Mouse (Mus musculus) limb, embryonic 14.5 days (tissue): ENCODE results near the gene Mroh3. TPM values are rescaled to one million over a fixed set of nuclear protein-coding genes. Genes with fewer than 3 reads are reported as not detected.

Experiments used
- ATAC-seq: fragments of 200-750 bp; cut with Nextera tagmentation; 2 replicates; pipeline ENCODE4 v1.8.0; 2017; ENCODE audit warnings: low read depth, moderate number of reproducible peaks, moderate TSS enrichment; ENCODE audit not compliant: low FRiP score
- DNase-seq: peaks from one replicate; pipeline ENCODE4 v3.0.0-alpha.2; 2015; ENCODE audit warnings: low spot score
- H3K27ac ChIP-seq: fragments of 300-500 bp; sonication (generic); replicated peaks from 2 replicates; pipeline ENCODE4 v1.5.1; 2014; ENCODE audit warnings: low read depth, mild to moderate bottlenecking, low read length, moderate library complexity, mixed read lengths
- H3K27me3 ChIP-seq: fragments of 300-500 bp; sonication (generic); 2 replicates; pipeline ENCODE4 v1.6.1; 2014; ENCODE audit warnings: low read length, mixed read lengths; ENCODE audit not compliant: control insufficient read depth, insufficient read depth
- H3K36me3 ChIP-seq: fragments of 300-500 bp; sonication (generic); 2 replicates; pipeline ENCODE4 v1.6.1; 2014; ENCODE audit warnings: mild to moderate bottlenecking, low read length, moderate library complexity, mixed read lengths; ENCODE audit not compliant: control insufficient read depth, insufficient read depth
- H3K4me1 ChIP-seq: fragments of 300-500 bp; sonication (generic); 2 replicates; pipeline ENCODE4 v1.6.1; 2014; ENCODE audit warnings: antibody characterized with exemption, low read length, mixed read lengths; ENCODE audit not compliant: control insufficient read depth, insufficient read depth
- H3K4me2 ChIP-seq: fragments of 300-500 bp; sonication (generic); replicated peaks from 2 replicates; pipeline ENCODE4 v1.6.1; 2014; ENCODE audit warnings: low read depth, mild to moderate bottlenecking, low read length, moderate library complexity; ENCODE audit not compliant: severe bottlenecking
- H3K4me3 ChIP-seq: fragments of 300-500 bp; sonication (generic); replicated peaks from 2 replicates; pipeline ENCODE4 v1.5.1; 2014; ENCODE audit warnings: low read length
- H3K9ac ChIP-seq: fragments of 300-500 bp; sonication (generic); 2 replicates; pipeline ENCODE4 v1.6.1; 2014; ENCODE audit warnings: mild to moderate bottlenecking, low read depth, low read length, moderate library complexity; ENCODE audit not compliant: severe bottlenecking
- H3K9me3 ChIP-seq: fragments of 300-500 bp; sonication (generic); 2 replicates; pipeline ENCODE4 v1.6.1; 2016; ENCODE audit warnings: low read length; ENCODE audit not compliant: control insufficient read depth
- POLR2A ChIP-seq: fragments of 200-500 bp; IDR thresholded peaks from 2 replicates; pipeline ENCODE4 v1.8.0; 2012; ENCODE audit warnings: inconsistent platforms, mild to moderate bottlenecking, moderate library complexity, borderline replicate concordance; ENCODE audit not compliant: insufficient read depth, insufficient read length; ENCODE audit errors: extremely low read depth
- WGBS: fragments of 180-500 bp; shearing (Covaris S2); extraction: QIAGEN DNeasy Blood & Tissue Kit; methylation state at CpG from one replicate; pipeline ENCODE4 v1.1.7; 2014; 5-methylcytosine and 5-hydroxymethylcytosine counted together
- polyA plus RNA-seq, 2 experiments: library from polyadenylated mRNA; depleted of rRNA in 1 of 2; stranded (reverse) in 1 of 2; unstranded in 1 of 2; fragments of >200 nt; fragmentation: Nextera tagmentation in 1 of 2; extraction: Ambion mirVana in 1 of 2; gene quantifications; 2 replicates each; pipeline versions ENCODE4 v1.2.1 to v1.2.3; 2012 to 2014

Gene Mroh3
- polyA plus RNA-seq, 2 experiments = 0.17 to 0.68 TPM

- ATAC-seq (no peak), DNase-seq (no peak)
- H3K4me3 ChIP-seq = no peak overlapping the region
- no peak overlapping the region for H3K27ac ChIP-seq
- H3K9ac ChIP-seq = no peak overlapping the region; the same call in 1 of the 2 replicates
- 29% methylated on average over 6 of the region's 6 CpGs for WGBS
- peaks cover 52% of the 10 kb centered on the region for H3K4me1 ChIP-seq
- H3K36me3 ChIP-seq = peaks cover 37% of the 10 kb centered on the region
- H3K9me3 ChIP-seq = no peaks in the 10 kb centered on the region
- TF ChIP-seq POLR2A = no peak
- H3K4me2 ChIP-seq = no peak overlapping the region; the same call in 1 of the 2 replicates
- no peaks in the 10 kb centered on the region for H3K27me3 ChIP-seq
Measured at GRCm38 (mm10) chr1:136229040-136229373, 16.4 kb upstream of the Mroh3 start.

- peaks cover 39% of the 10 kb centered on the region for H3K36me3 ChIP-seq
- no peaks in the 10 kb centered on the region for H3K9me3 ChIP-seq
- no peak overlapping the region; the same call in 1 of the 2 replicates for H3K4me2 ChIP-seq
- TF ChIP-seq POLR2A = no peak
- ATAC-seq (no peak), DNase-seq (no peak)
- H3K9ac ChIP-seq = peak overlapping the region; percentile 28; the same call in 1 of the 2 replicates
- H3K4me1 ChIP-seq = peaks cover 52% of the 10 kb centered on the region
- H3K4me3 ChIP-seq = no peak overlapping the region
- H3K27me3 ChIP-seq = no peaks in the 10 kb centered on the region
- 28% methylated on average over 13 of the region's 13 CpGs for WGBS
- no peak overlapping the region for H3K27ac ChIP-seq
Measured at GRCm38 (mm10) chr1:136228328-136229039, 15.9 kb upstream of the Mroh3 start.

- no peak for DNase-seq
- TF ChIP-seq POLR2A = no peak
- Histone ChIP-seq H3K4me3 (no peak overlapping the region), H3K4me1 (peaks cover 51% of the 10 kb centered on the region), H3K9ac (no peak overlapping the region), H3K4me2 (no peak overlapping the region), H3K27me3 (no peaks in the 10 kb centered on the region), H3K27ac (no peak overlapping the region), H3K36me3 (peaks cover 42% of the 10 kb centered on the region), H3K9me3 (no peaks in the 10 kb centered on the region)
- ATAC-seq = no peak
- WGBS = 74% methylated on average over 4 of the region's 4 CpGs
Measured at GRCm38 (mm10) chr1:136227870-136228269, 15.2 kb upstream of the Mroh3 start.

- no peaks in the 10 kb centered on the region for H3K9me3 ChIP-seq
Measured at GRCm38 (mm10) chr1:136226626-136227025, 14.0 kb upstream of the Mroh3 start.

GRCm38 (mm10) chr1:136225846-136226245 is 13.2 kb upstream of the Mroh3 start:
- Histone ChIP-seq H3K36me3 (peaks cover 51% of the 10 kb centered on the region), H3K27ac (no peak overlapping the region), H3K4me3 (no peak overlapping the region), H3K4me1 (peaks cover 31% of the 10 kb centered on the region), H3K27me3 (no peaks in the 10 kb centered on the region), H3K9me3 (no peaks in the 10 kb centered on the region), H3K4me2 (no peak overlapping the region), H3K9ac (no peak overlapping the region)
- WGBS = 86% methylated on average over 8 of the region's 8 CpGs
- ATAC-seq = no peak
- no peak for TF ChIP-seq POLR2A
- no peak for DNase-seq

More at GRCm38 (mm10) chr1:136226626-136227025, 14.0 kb upstream of the Mroh3 start:
- Histone ChIP-seq H3K27ac (no peak overlapping the region), H3K36me3 (peaks cover 51% of the 10 kb centered on the region), H3K4me3 (no peak overlapping the region), H3K9ac (no peak overlapping the region), H3K4me1 (peaks cover 38% of the 10 kb centered on the region), H3K4me2 (no peak overlapping the region), H3K27me3 (no peaks in the 10 kb centered on the region)
- ATAC-seq (no peak), DNase-seq (no peak)
- no peak for TF ChIP-seq POLR2A
- WGBS = 92% methylated on average over 8 of the region's 8 CpGs
